Mouse (Mus musculus) lung, embryonic 14.5 days (tissue): ENCODE data around the gene Lrrd1. TPM values are rescaled to one million over a fixed set of nuclear protein-coding genes. Genes with fewer than 3 reads are reported as not detected.
"Not testable (repeated sequence)": the region's sequence is repeated elsewhere in the genome, so short reads cannot be mapped to it uniquely, and the experiment has no call there.

ENCODE experiments used
- ATAC-seq: fragments of 200-750 bp; cut with Nextera tagmentation; 2 replicates; pipeline ENCODE4 v1.8.0; 2017; ENCODE audit warnings: mild to moderate bottlenecking, moderate TSS enrichment, moderate library complexity; ENCODE audit not compliant: insufficient read depth
- DNase-seq: peaks from one replicate; pipeline ENCODE4 v3.0.0-alpha.2; 2015
- H3K27ac ChIP-seq: fragments of 300-500 bp; sonication (generic); 2 replicates; pipeline ENCODE4 v1.5.1; 2014; ENCODE audit warnings: low read depth, mild to moderate bottlenecking, moderate library complexity
- H3K27me3 ChIP-seq: fragments of 300-500 bp; sonication (generic); 2 replicates; pipeline ENCODE4 v1.6.1; 2014; ENCODE audit warnings: low read length, control low read depth; ENCODE audit not compliant: insufficient read depth
- H3K36me3 ChIP-seq: fragments of 300-500 bp; sonication (generic); 2 replicates; pipeline ENCODE4 v1.6.1; 2014; ENCODE audit warnings: control low read depth; ENCODE audit not compliant: insufficient read depth
- H3K4me1 ChIP-seq: fragments of 300-500 bp; sonication (generic); 2 replicates; pipeline ENCODE4 v1.6.1; 2014; ENCODE audit warnings: antibody characterized with exemption, control low read depth; ENCODE audit not compliant: insufficient read depth
- H3K4me2 ChIP-seq: fragments of 300-500 bp; sonication (generic); 2 replicates; pipeline ENCODE4 v1.6.1; 2014; ENCODE audit warnings: mild to moderate bottlenecking
- H3K4me3 ChIP-seq: fragments of 300-500 bp; sonication (generic); 2 replicates; pipeline ENCODE4 v1.5.1; 2014; ENCODE audit warnings: low read depth, low read length
- H3K9ac ChIP-seq: fragments of 300-500 bp; sonication (generic); 2 replicates; pipeline ENCODE4 v1.6.1; 2014
- H3K9me3 ChIP-seq: fragments of 300-500 bp; sonication (generic); 2 replicates; pipeline ENCODE4 v1.6.1; 2016; ENCODE audit warnings: low read depth, low read length, control low read depth
- CTCF ChIP-seq: IDR thresholded peaks from 2 replicates; pipeline ENCODE4 v1.5.1; 2016; ENCODE audit warnings: antibody characterized with exemption, low read depth
- WGBS: fragments of 180-500 bp; shearing (Covaris S2); extraction: QIAGEN DNeasy Blood & Tissue Kit; methylation state at CpG from one replicate; pipeline ENCODE4 v1.1.7; 2014; 5-methylcytosine and 5-hydroxymethylcytosine counted together
- polyA plus RNA-seq: library from polyadenylated mRNA; unstranded; fragments of >200 nt; fragmentation: Nextera tagmentation; extraction: Ambion mirVana; gene quantifications from 2 replicates; pipeline ENCODE4 v1.2.1, GENCODE M21; 2014

The Lrrd1 gene
- polyA plus RNA-seq, 1 experiment from 2014 or later: 0.09 TPM

DNA sequence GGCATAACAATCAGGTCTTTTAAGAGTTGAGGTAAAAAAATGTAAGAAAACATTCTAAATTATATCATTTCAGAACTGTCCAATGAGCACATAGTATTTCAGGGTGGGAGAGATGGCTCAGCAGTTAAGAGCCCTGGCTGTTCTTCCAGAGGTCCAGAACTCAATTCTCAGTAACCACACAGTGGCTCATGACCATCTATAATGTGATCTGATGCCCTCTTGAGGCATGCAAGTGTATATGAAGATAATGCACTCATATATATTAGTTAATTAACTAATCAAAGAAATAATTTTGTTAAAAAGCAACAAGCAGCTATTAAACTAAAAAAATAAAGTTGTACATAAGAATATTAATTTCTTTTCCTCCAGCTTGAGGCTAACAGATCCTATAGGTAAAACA, 44.2 kb downstream of the Lrrd1 start:
- ATAC-seq (no peak), DNase-seq (no peak)
- Histone ChIP-seq H3K9ac (no peak overlapping the region), H3K4me2 (no peak overlapping the region), H3K9me3 (no peaks in the 10 kb centered on the region), H3K27me3 (no peaks in the 10 kb centered on the region), H3K36me3 (no peaks in the 10 kb centered on the region), H3K4me1 (no peaks in the 10 kb centered on the region), H3K27ac (no peak overlapping the region), H3K4me3 (no peak overlapping the region)
- TF ChIP-seq CTCF: no peak

DNA sequence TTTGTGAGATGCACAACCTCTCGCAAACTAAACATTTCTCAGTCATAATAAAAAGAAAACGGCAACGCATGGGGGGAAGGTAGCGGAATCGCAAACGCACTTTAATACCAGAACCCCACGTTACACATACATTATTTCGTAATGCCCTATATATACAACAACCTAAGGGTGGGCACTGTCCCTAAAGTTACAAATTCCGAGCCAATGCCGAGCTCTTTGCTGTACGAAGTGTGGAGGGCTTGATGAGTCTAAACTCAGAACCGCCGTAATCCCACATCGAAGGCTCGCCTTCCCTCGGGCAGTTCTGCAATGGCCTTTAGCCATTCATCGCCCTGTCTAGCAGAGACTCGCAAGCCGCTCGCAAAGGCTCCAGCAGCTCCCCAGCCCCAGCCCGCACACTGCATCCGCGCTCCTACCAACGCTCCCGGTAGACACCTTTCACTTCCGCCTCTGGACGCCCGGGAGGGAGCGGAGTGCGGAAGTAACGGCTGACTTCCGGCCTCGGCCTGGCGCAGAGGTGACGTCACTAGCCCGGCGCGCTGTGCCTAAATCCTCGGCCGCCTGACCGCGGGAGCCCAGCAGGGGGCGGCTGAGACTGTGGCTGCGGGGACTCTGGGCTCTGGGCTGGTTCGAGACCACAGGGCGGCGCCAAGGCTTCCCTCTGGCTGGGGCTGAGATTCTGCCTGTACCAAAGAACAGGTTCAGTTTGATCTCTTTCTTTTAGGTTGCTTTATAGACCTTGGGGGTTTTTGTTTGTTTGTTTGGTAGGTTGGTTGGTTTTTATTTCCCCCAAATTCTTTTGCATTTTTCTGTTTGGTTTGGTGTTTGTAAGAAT, 48.7 kb downstream of the Lrrd1 start, which contains the start of gene Mterf1a:
Mterf1a (minus strand) TSS at position 475 of the 835 bp plus-strand sequence.
- peak within 1 kb of the TSS; percentile 47 for H3K9ac ChIP-seq
- not testable (repeated sequence) for H3K4me1 ChIP-seq, H3K27me3 ChIP-seq, H3K36me3 ChIP-seq, H3K9me3 ChIP-seq, H3K27ac ChIP-seq
- ATAC-seq (peak; percentile 99), DNase-seq (peak; percentile 9)
- H3K4me3 ChIP-seq: peak within 1 kb of the TSS; percentile 43
- 0% methylated on average over 7 of the region's 47 CpGs for WGBS
- peak; percentile 28; the same call in 1 of the 2 replicates for TF ChIP-seq CTCF
- peak within 1 kb of the TSS; percentile 60 for H3K4me2 ChIP-seq

DNA sequence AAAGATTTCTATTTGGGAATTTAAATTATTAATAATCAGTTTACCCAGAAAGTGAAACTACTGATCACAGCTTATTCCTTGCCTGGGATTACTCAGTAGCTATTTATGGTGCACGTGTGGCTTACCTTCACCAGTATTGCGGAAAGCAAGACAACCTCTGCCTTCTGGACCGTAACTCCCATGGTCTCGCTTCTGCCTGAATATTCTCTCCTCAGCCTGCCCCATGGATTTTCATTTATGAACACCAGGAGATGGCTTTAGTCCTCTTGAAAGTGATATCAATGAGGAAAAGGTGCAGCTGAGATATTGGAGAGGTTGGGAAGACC, 49.3 kb downstream of the Lrrd1 start:
- H3K36me3 ChIP-seq, ATAC-seq, DNase-seq, H3K9me3 ChIP-seq, H3K4me1 ChIP-seq, H3K9ac ChIP-seq, H3K27me3 ChIP-seq, H3K27ac ChIP-seq: not testable (repeated sequence)
- 93% methylated on average over 4 of the region's 4 CpGs for WGBS
- peak overlapping the region; percentile 18; the same call in 1 of the 2 replicates for H3K4me2 ChIP-seq
- H3K4me3 ChIP-seq: peak overlapping the region; percentile 11; the same call in 1 of the 2 replicates

DNA sequence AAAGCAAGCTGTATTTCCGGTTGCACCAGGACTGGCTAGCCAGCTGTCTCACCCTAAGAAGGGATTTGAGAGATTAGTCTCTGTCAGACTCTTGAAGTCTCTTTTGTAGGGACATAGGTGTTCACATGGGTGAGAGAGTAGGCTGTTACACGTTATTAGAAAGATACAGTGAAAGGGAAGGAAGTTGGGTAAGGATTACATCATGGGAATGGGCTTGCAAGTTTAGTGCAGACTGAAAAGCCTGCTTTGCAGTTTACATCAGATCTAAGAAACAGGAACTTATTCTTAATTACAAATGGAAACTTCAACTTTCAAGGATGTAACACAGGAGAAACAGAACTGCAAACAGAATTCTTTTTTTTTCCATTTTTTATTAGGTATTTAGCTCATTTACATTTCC, 60.5 kb downstream of the Lrrd1 start:
- ATAC-seq (no peak), DNase-seq (no peak)
- 58% methylated on average over 2 of the region's 2 CpGs for WGBS
- H3K27ac ChIP-seq: no peak overlapping the region
- H3K36me3 ChIP-seq: no peaks in the 10 kb centered on the region
- H3K9me3 ChIP-seq: no peaks in the 10 kb centered on the region
- H3K4me1 ChIP-seq: no peaks in the 10 kb centered on the region
- no peak overlapping the region for H3K9ac ChIP-seq
- no peak for TF ChIP-seq CTCF
- no peaks in the 10 kb centered on the region for H3K27me3 ChIP-seq
- H3K4me3 ChIP-seq: no peak overlapping the region
- no peak overlapping the region for H3K4me2 ChIP-seq

Other genes starting within 250 kb of the Lrrd1 start
- 11.5 and 12.4 TPM in 2 replicates for gene Pex1, start 249.1 kb upstream of the Lrrd1 start, polyA plus RNA-seq
- gene Rbm48, start 248.6 kb upstream of the Lrrd1 start, polyA plus RNA-seq: 13.4 and 14.7 TPM in 2 replicates
- not detected in 2 replicates for gene Tmbim7, start 194.0 kb upstream of the Lrrd1 start, polyA plus RNA-seq
- 80.3 and 82.6 TPM in 2 replicates for gene Gatad1, start 188.0 kb upstream of the Lrrd1 start, polyA plus RNA-seq
- 12.2 and 13.2 TPM in 2 replicates for gene Ankib1, start 42.2 kb upstream of the Lrrd1 start, polyA plus RNA-seq
- 45.7 and 45.8 TPM in 2 replicates for gene Krit1, start 42.0 kb upstream of the Lrrd1 start, polyA plus RNA-seq
- 7.1 and 8.1 TPM in 2 replicates for gene Mterf1a, start 48.8 kb downstream of the Lrrd1 start, polyA plus RNA-seq
- 94.5 and 97.2 TPM in 2 replicates for gene Akap9, start 82.9 kb downstream of the Lrrd1 start, polyA plus RNA-seq